Mouse (Mus musculus) erythroblast, embryonic 14.5 days (primary cell): ENCODE data around the gene Pnmal2.

Experiments
- GATA1 ChIP-seq: IDR thresholded peaks from 2 replicates; pipeline ENCODE4 v1.6.1; 2012; ENCODE audit warnings: low read length, inconsistent platforms, mixed read lengths
- TAL1 ChIP-seq: IDR thresholded peaks from 3 replicates; pipeline ENCODE4 v1.6.1; 2012; ENCODE audit warnings: low read length, inconsistent platforms, mixed read lengths

DNA sequence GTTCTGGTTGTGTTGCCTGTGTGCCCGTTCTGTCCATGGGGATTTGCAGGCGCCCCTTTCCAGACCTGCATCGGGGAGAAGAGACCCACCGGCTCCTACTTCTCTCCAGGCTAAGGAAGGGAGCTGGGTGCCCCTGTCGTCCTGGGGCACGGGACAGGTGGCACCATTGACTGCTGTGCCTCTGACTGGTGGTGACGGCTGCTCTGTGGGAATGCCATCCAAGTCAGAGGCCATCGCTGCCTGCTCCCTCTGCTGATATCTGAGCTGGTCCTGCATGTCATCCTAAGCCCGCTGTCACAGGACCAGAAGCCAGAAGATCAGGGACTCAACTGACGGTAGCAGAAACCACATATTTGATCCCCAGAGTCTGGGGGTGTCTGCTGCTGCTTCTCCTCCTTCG is 35.6 kb upstream of the Pnmal2 start:
- TF ChIP-seq GATA1, result no peak
- TF ChIP-seq TAL1, result no peak
